Comparison of ENCODE assay signal across 22 mouse cellular contexts in genomic region chr12:99453797-99454196, GRCm38 (mm10).
"Had no signal": no experiment of that assay in that cellular context is flagged by ENCODE, and none has a peak within 500 bp of the region (broad histone marks: within the 10 kb centered on the region; RNA-seq: fewer than 3 reads in every experiment).

No protein-coding gene starts in this region.

- H3K4me2 ChIP-seq: limb, embryonic 12.5 days; limb, embryonic 15.5 days; liver, embryonic 11.5 days; liver, embryonic 15.5 days; lung, embryonic 15.5 days; midbrain, embryonic 11.5 days; neural tube, embryonic 12.5 days; stomach, embryonic 15.5 days had no signal

- H3K4me3 ChIP-seq: limb, embryonic 12.5 days; limb, embryonic 15.5 days; liver, embryonic 15.5 days; lung, embryonic 15.5 days; megakaryocyte, embryonic 14.5 days; neural tube, embryonic 12.5 days; stomach, embryonic 15.5 days had no signal

- H3K9me3 ChIP-seq: limb, embryonic 15.5 days; liver, embryonic 15.5 days; lung, embryonic 15.5 days; megakaryocyte, embryonic 14.5 days; neural tube, embryonic 12.5 days; stomach, embryonic 15.5 days had no signal

- ATAC-seq: intestine, embryonic 16.5 days had no signal

- DNase-seq: kidney, adult 18-20 months; kidney, adult 9 months; kidney, postnatal 36 days; left cerebral cortex, postnatal 4 days; lung, adult 18-20 months; lung, postnatal 10 days; lung, postnatal 36 days; midbrain, embryonic 14.5 days; retina, postnatal 1 day; right cerebral cortex, postnatal 25 days; spleen, adult 18-20 months; thymus, postnatal 25 days had no signal

- H3K27ac ChIP-seq: limb, embryonic 12.5 days; liver, embryonic 15.5 days; lung, embryonic 15.5 days; neural tube, embryonic 12.5 days; stomach, embryonic 15.5 days had no signal

- H3K27me3 ChIP-seq: limb, embryonic 12.5 days; limb, embryonic 15.5 days; liver, embryonic 15.5 days; lung, embryonic 15.5 days; megakaryocyte, embryonic 14.5 days; neural tube, embryonic 12.5 days; stomach, embryonic 15.5 days had no signal

- H3K36me3 ChIP-seq: limb, embryonic 15.5 days; liver, embryonic 15.5 days; lung, embryonic 15.5 days; neural tube, embryonic 12.5 days; stomach, embryonic 15.5 days had no signal

- H3K9ac ChIP-seq: limb, embryonic 12.5 days; limb, embryonic 15.5 days; liver, embryonic 15.5 days; lung, embryonic 15.5 days; neural tube, embryonic 12.5 days; stomach, embryonic 15.5 days had no signal
